Mouse (Mus musculus) hindbrain, embryonic 16.5 days (tissue): ENCODE measurements around the gene Gm7030. TPM values are rescaled to one million over a fixed set of nuclear protein-coding genes. Genes with fewer than 3 reads are reported as not detected.
"Not testable (repeated sequence)": the region's sequence is repeated elsewhere in the genome, so short reads cannot be mapped to it uniquely, and the experiment has no call there.

Experiments used
- ATAC-seq: fragments of 200-750 bp; cut with Nextera tagmentation; 2 replicates; pipeline ENCODE4 v1.8.0; 2017; ENCODE audit warnings: moderate TSS enrichment, moderate library complexity
- H3K27ac ChIP-seq: fragments of 300-500 bp; sonication (generic); 2 replicates; pipeline ENCODE4 v1.5.1; 2014; ENCODE audit warnings: low read depth, mild to moderate bottlenecking, control low read depth, low read length, moderate library complexity
- H3K27me3 ChIP-seq: fragments of 300-500 bp; sonication (generic); replicated peaks from 2 replicates; pipeline ENCODE4 v1.6.1; 2014; ENCODE audit warnings: low read length; ENCODE audit not compliant: control insufficient read depth, insufficient read depth
- H3K36me3 ChIP-seq: fragments of 300-500 bp; sonication (generic); 2 replicates; pipeline ENCODE4 v1.6.1; 2014; ENCODE audit warnings: mild to moderate bottlenecking, low read length, moderate library complexity, mixed read lengths; ENCODE audit not compliant: control insufficient read depth, insufficient read depth
- H3K4me1 ChIP-seq: fragments of 300-500 bp; sonication (generic); 2 replicates; pipeline ENCODE4 v1.6.1; 2014; ENCODE audit warnings: low read depth, low read length; ENCODE audit not compliant: control insufficient read depth, insufficient read depth
- H3K4me2 ChIP-seq: fragments of 300-500 bp; sonication (generic); 2 replicates; pipeline ENCODE4 v1.6.1; 2014; ENCODE audit warnings: mild to moderate bottlenecking, low read length, control low read depth, moderate library complexity
- H3K4me3 ChIP-seq: fragments of 300-500 bp; sonication (generic); 2 replicates; pipeline ENCODE4 v1.5.1; 2014; ENCODE audit warnings: mild to moderate bottlenecking, low read length, control low read depth, moderate library complexity
- H3K9ac ChIP-seq: fragments of 300-500 bp; sonication (generic); 2 replicates; pipeline ENCODE4 v1.6.1; 2014; ENCODE audit warnings: low read depth, mild to moderate bottlenecking, control low read depth, low read length, moderate library complexity
- H3K9me3 ChIP-seq: fragments of 300-500 bp; sonication (generic); 2 replicates; pipeline ENCODE4 v1.6.1; 2014; ENCODE audit warnings: mild to moderate bottlenecking, low read length, moderate library complexity; ENCODE audit not compliant: control insufficient read depth
- WGBS: fragments of 180-500 bp; shearing (Covaris S2); extraction: QIAGEN DNeasy Blood & Tissue Kit; methylation state at CpG from one replicate; pipeline ENCODE4 v1.1.7; 2014; 5-methylcytosine and 5-hydroxymethylcytosine counted together
- polyA plus RNA-seq: library from polyadenylated mRNA; unstranded; fragments of >200 nt; fragmentation: Nextera tagmentation; extraction: Ambion mirVana; gene quantifications from 2 replicates; pipeline ENCODE4 v1.2.1, GENCODE M21; 2015

Gm7030 gene
- polyA plus RNA-seq, 1 experiment from 2014 or later: not detected

DNA sequence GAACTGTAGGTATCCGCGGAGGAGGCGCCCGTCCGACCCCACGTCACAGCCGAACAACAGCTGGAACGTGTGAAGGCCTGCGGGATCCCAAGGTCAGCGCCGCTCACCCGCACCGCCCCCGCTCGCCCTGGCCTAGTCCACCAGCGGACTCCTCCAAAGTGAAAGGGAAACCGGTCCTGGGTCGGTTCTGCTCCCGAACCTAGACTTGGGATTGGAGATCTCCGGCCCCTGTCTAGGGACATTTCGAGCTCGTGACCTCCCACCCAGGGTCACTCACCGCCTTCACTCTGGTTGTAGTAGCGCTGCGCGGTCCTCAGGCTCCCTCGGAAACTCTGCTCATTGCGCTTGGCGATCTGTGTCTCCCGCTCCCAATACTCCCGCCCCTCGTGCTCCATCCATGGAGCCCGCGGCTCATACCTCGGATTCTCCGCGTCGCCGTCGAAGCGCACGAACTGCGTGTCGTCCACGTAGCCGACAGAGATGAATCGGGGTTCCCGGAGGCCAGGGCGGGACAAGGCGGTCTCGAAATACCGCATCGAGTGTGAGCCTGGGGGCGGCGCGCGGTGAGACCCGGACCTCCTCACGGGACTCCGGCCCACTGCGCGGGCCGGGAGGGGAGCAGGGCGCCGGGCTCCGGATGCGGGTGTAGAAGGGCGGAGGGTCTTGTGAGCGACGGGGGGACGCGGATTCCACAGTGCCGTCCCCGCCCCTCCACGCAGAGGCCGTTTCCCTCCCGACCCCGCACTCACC lies 16.1 kb upstream of the Gm7030 start:
- Histone ChIP-seq H3K9ac (0 out of 2 replicates have a peak overlapping the region, but pooled peaks have one; percentile 35), H3K9me3 (no peaks in the 10 kb centered on the region), H3K27me3 (peaks cover 35% of the 10 kb centered on the region), H3K4me2 (peak overlapping the region; percentile 59), H3K4me3 (peak overlapping the region; percentile 38), H3K4me1 (peaks cover 4% of the 10 kb centered on the region; the same call in 1 of the 2 replicates), H3K27ac (no peak overlapping the region), H3K36me3 (no peaks in the 10 kb centered on the region)
- ATAC-seq: peak; percentile 50; the same call in 1 of the 2 replicates
- WGBS: 3% methylated on average over 72 of the region's 78 CpGs

DNA sequence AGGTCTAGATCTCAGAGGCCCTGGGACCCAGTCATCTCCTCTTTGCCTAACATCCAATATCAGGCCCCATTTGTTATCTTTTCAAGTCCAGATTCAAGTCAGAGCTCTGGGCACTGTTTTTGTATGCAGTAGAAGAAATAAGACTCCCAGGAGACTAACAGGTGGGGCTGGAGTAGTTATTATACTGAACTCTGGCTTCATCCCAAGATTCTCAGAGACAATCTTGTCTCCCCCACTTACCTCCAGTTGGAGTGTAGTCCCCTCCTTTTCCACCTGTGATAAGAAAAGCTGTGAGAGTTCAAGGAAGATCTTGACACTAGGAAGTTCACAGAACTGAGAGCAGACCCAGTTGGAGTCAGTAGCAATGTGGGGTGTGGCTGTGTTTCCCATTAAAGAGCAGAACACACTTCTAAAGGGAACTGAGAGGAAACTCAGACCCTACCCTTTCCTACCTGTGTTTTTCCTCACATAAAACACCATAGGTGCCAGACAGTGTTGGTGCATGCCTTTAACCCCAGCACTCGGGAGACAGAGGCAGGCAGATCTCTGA lies 7.1 kb upstream of the Gm7030 start:
- H3K27ac ChIP-seq, H3K27me3 ChIP-seq, H3K4me2 ChIP-seq, H3K9me3 ChIP-seq, ATAC-seq, H3K36me3 ChIP-seq, H3K9ac ChIP-seq, H3K4me3 ChIP-seq, H3K4me1 ChIP-seq: not testable (repeated sequence)
- 82% methylated on average over 1 of the region's 1 CpGs for WGBS

DNA sequence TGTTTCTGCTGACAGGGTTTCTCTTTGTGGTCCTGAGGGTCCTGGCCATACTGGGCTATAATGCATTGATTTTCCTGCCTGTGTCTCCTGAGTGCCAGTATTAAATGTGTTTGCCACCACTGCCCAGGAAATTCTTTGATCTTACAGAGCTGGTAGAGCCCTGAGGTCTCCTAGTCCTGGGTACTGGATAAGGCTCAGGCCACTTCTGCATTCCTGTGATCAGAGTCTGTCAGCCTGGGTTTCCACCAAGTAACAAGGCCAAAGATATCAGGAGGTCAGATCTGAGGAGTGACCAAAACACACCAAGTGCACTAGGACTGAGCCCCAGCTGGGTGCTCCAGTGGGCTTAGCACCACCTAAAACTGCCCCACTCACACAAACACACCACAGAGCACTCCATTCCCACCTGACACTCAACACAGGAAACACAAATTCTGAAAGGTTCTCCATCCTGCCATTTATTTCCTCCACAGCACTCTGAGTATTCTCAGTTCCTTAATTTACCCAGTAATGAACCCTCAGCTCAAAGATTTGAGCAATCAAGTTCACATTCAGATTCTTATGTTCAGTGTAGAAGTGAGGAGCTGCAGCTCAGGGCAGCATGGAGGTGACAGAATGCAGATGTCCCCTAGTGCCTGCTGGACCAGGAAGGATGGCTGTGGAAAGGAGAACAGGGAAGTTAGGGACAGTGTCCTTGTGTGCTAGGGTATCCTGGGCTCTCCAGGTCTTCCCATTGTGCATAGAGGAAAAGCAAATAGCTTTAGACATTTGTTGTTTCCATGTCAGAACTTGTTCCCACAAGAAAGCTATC lies 6.4 kb upstream of the Gm7030 start:
- H3K27me3 ChIP-seq, H3K4me2 ChIP-seq, H3K36me3 ChIP-seq, H3K9ac ChIP-seq, H3K4me1 ChIP-seq, ATAC-seq, H3K9me3 ChIP-seq, H3K4me3 ChIP-seq, H3K27ac ChIP-seq: not testable (repeated sequence)

DNA sequence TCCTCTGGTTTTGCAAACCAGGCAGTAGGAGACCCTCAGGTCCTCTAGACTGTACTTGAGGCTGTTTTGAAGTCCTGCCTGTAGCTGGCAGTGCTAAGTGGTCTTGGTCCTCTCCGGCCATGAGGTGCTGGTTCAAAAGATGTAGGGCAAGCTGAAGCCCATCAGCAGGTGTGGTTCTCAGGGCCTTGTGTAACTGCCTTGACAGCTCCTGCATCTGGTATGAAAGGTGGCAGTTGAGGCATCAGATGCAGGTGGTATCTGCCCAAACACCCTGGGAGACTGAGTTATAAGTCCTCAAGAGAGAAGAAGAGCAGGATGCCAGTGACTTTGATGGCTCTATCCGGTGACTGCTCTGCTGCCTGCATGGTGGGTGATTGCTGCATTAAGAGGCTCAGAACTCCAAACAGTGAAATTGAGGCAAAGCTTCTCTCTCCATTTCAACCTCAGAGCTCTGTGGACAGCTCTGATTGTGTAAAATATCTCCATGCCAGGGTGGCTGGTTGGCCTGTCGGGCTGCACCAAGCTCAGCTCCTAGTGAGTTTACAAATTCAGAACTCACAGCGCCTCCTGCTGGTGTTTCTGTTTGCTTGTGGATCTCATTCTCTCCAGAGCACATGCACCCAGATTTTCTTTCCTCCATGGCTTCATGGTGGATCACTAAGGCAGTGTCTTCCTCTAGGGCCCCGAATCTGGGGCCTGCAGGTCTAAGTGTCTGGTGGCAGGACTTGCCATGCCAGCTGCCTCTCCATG lies 2.5 kb upstream of the Gm7030 start:
- no peaks in the 10 kb centered on the region for H3K4me1 ChIP-seq
- WGBS: 71% methylated on average over 5 of the region's 5 CpGs
- no peak overlapping the region for H3K9ac ChIP-seq
- no peak overlapping the region for H3K27ac ChIP-seq
- H3K27me3 ChIP-seq: no peaks in the 10 kb centered on the region
- H3K9me3 ChIP-seq: no peaks in the 10 kb centered on the region
- H3K36me3 ChIP-seq: no peaks in the 10 kb centered on the region
- no peak overlapping the region for H3K4me2 ChIP-seq
- H3K4me3 ChIP-seq: no peak overlapping the region
- no peak for ATAC-seq

DNA sequence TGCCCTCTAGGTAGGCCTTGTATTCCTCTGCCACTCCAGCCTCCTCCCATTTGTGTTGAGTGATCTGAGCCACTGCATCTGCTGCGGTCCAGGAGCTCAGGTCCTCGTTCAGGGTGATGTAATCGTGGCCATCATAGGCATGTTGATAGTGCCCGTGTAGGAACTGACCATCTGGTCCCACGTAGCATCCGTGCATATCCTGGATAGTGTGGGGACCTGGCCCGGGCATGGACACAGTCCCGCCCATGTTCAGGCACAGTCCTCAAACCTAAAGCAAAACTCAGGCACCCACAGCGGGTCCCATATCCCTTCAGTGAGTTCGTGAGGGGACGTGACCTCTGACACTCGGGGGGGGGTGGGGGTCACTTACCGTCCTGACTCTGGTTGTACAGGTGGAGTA lies 700 bp downstream of the Gm7030 start:
- H3K9me3 ChIP-seq, H3K27me3 ChIP-seq, H3K4me2 ChIP-seq, ATAC-seq, H3K27ac ChIP-seq, H3K9ac ChIP-seq, H3K4me1 ChIP-seq, H3K36me3 ChIP-seq, H3K4me3 ChIP-seq: not testable (repeated sequence)
- WGBS: 68% methylated on average over 10 of the region's 13 CpGs

DNA sequence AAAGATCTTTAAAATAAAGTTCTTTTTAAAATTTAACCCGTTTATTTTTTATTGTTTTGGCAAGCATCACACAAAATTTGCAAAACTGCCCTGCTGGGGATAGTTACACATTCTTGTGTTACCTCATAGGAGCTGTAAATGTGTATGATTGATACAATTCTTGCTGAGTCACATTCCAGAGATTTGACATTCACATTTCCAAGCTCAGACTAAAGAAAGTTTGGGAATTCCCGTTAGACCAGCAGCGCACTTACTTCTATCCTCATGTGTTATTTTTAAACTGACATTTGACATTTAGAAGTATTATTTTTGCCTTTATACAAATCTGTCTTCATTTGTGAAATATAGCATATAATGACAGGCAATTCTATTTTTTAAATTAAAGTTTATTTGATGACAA lies 5.1 kb downstream of the Gm7030 start:
- not testable (repeated sequence) for H3K27me3 ChIP-seq, ATAC-seq, H3K4me3 ChIP-seq, H3K9ac ChIP-seq, H3K4me1 ChIP-seq, H3K4me2 ChIP-seq, H3K36me3 ChIP-seq, H3K9me3 ChIP-seq, H3K27ac ChIP-seq
- WGBS: 79% methylated on average over 3 of the region's 3 CpGs

DNA sequence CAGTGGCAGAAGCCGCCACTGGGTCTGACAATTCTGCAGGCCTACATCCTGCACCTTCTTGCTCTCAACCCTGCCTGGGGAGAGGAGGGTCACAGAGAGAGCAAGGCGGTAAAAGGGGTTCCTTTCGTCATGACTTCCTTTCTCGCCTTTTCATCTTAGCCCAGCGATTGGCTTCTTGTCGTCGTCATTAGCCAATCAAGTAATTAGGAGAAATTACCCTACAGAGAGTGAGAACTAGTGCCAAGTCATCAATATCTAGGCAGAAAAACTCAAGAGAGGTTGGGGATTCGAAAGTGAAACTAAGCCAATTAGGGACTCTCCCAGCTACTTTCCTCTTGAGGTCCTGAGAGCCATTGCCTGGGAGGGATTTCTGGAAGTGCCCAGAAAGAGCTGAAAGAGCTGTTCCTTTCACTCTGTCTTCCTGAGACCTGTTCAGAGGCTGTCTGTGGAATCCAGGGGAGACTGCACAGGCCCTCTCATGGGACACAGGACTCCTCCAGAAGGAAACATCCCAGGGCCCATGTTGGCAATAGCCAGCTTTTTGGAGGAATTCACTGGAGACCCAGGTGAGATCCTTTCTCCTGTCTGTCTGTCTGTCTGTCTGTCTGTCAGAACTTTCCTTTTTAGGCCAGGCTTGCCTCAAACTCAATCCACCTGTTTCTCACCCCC lies 7.7 kb downstream of the Gm7030 start, which contains the start of gene Gm19684:
Gm19684 (plus strand) TSS at position 327 of the 669 bp plus-strand sequence.
- peak; percentile 61; the same call in 1 of the 2 replicates for ATAC-seq
- WGBS: 10% methylated on average over 8 of the region's 8 CpGs

DNA sequence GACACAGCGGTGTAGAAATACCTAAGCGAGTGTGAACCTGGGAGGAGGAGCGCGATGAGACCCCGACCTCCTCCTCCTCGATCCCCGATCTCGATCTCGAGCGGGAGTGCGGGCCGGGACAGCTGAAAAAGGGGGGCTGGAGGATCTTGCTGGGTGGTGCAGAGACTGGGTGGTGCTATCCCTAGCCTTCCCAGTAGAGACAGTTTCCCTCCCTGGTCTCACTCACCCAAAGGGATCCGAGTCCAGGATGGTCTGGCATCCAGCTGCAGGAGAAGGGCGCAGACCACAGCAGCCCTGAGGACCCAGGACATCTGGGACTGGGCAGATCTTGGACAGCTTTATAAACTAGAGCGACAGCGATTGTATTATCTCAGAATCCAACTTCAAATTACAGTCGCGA lies 8.4 kb downstream of the Gm7030 start:
- H3K9ac ChIP-seq, H3K36me3 ChIP-seq, H3K4me3 ChIP-seq, H3K9me3 ChIP-seq, H3K27ac ChIP-seq, H3K4me1 ChIP-seq: not testable (repeated sequence)
- Histone ChIP-seq H3K4me2 (peak overlapping the region; percentile 43), H3K27me3 (peaks cover 11% of the 10 kb centered on the region)
- 18% methylated on average over 18 of the region's 18 CpGs for WGBS
- peak; percentile 48; the same call in 1 of the 2 replicates for ATAC-seq

More for the DNA sequence above, 7.7 kb downstream of the Gm7030 start, which contains the start of gene Gm19684:
- not testable (repeated sequence) for H3K9ac ChIP-seq, H3K36me3 ChIP-seq, H3K9me3 ChIP-seq, H3K4me1 ChIP-seq, H3K27ac ChIP-seq
- Histone ChIP-seq H3K4me2 (peak within 1 kb of the TSS; percentile 43), H3K27me3 (peaks cover 11% of the 10 kb centered on the region), H3K4me3 (peak within 1 kb of the TSS; percentile 8)
